Mouse (Mus musculus) layer of hippocampus, postnatal 14 days (tissue): Measurements from ENCODE around the gene Rbm17. TPM values are rescaled to one million over a fixed set of nuclear protein-coding genes. Genes with fewer than 3 reads are reported as not detected.

Source experiments
- DNase-seq, 2 experiments: peaks; one replicate each; pipeline ENCODE4 v3.0.0; 2021 to 2022; ENCODE audit warnings: low spot score in 2 of 2, mixed read lengths in 1 of 2
- total RNA-seq, 2 experiments: library from RNA; stranded (reverse); gene quantifications; 2 replicates each; pipeline ENCODE4 v1.2.3; 2021

The Rbm17 gene
- total RNA-seq, 2 experiments from 2014 or later: 77.1 to 84.6 TPM

- no peak for DNase-seq
Observed at GRCm38 (mm10) chr2:11597906-11598305, 6.0 kb downstream of the Rbm17 start.

- no peak for DNase-seq
Observed at GRCm38 (mm10) chr2:11596690-11597089, 7.3 kb downstream of the Rbm17 start.

- DNase-seq: no peak
Observed at GRCm38 (mm10) chr2:11587996-11588395, 16.0 kb downstream of the Rbm17 start.

DNA sequence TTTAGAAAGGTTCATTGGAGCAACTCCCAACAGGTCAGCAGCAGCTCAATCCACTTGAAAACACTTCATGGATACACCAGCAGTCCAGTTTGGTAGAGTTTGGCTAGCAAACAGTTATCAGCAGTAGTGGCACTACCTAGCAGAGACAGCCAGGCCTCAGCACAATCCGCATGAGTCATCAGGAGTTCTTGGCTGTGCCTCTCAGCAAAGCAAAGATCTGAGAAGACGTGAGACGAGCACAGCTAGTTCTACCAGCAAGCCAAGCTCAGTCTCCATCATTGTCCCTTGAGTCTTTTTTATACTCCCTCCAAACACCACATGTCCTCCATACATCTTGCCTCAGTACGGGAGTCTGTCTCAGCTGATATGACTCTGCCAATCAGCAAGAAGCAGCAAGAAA is 24.6 kb downstream of the Rbm17 start:
- no peak for DNase-seq

GRCm38 (mm10) chr2:11578187-11578586 is 25.8 kb downstream of the Rbm17 start:
- no peak for DNase-seq

GRCm38 (mm10) chr2:11573684-11574083 is 30.3 kb downstream of the Rbm17 start:
- DNase-seq: no peak

DNA sequence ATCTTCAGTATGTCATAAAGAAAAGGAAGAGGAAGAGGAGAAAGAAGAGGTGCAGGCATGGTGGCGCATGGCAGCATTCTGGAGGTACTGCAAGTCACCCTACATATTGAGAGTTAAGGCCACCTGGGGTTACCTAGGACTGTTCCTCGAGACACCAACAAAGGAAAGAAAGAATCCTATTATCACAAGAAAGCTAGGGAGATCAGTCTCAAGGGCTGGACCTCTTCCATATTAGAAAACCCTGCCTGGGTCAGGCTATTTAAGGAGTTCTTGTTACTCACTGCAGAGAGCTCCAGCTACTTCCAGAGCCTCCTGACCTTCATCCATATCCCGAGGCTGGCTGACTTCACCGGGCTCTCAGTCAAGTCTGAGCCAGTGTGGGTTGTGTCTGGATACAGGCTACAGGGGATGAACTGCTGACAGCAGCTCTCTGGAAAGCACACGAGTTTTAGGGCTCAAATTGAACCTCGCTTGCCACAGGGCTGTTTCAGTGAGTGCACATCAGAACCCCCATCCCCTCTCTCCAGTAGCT is 32.9 kb downstream of the Rbm17 start:
- DNase-seq: no peak

- no peak for DNase-seq
Observed at GRCm38 (mm10) chr2:11568471-11568870, 35.5 kb downstream of the Rbm17 start.

DNA sequence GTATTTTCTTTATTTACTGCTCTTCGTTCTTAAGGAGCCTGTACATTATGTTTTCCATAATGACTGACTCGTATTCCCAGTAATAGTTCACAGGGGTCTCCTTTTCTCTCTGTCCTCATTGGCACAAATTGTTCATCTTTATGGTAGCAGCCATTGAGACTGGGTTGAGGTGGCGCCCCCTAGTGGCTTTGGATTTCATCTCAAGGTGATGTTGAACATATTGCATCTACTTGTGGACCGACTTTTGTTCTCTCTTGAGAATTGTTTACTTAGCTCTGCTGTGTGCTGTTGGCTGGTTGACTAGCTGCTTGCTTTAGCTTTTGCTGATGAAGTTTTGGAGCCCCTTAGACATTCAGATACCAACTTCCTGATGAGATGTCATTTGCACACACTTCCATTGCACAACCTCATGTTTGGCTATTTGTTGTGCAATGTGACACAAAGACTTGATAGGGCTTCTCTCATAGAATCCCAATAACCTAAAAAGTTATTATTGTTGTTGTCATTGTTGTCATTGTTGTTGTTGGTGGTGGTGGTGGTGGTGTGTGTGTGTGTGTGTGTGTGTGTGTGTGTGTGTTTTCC is 36.1 kb downstream of the Rbm17 start:
- DNase-seq: no peak

DNA sequence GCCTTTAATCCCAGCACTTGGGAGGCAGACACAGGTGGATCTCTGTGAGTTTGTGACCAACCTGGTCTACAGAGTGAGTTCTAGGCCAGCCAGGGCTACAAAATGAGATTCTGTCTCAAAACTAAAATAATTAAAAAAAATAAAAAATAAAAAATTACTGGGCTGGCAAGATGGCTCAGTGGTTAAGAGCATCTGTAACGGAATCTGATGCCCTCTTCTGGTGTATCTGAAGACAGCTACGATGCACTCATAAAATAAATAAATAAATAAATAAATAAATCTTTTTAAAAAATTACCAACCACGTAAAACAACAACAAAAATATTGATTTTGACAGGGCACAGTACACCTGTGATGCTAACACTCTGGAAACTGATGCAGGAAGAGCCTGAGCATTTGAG is 37.1 kb downstream of the Rbm17 start:
- no peak for DNase-seq

- no peak for DNase-seq
Observed at GRCm38 (mm10) chr2:11566241-11566640, 37.7 kb downstream of the Rbm17 start.

DNA sequence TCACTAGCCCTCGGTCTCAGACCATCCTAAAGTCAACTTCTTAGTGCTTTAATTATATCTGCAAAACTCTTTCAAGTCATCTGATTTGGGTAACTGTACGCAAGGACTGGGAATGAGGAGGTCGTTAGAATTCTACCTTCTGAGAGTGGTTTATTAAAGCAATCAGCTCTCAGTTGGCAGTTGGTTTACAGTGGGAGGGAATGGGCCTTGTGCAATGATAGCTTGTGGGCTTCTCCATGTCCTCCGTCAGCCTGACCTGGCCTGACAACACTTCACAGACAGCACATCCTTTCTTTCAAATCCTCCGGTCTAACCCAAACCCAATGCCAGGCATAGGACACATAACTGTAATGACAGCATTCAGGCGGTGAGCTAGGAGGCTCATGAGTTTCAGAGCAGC is 39.2 kb downstream of the Rbm17 start:
- DNase-seq: no peak

DNA sequence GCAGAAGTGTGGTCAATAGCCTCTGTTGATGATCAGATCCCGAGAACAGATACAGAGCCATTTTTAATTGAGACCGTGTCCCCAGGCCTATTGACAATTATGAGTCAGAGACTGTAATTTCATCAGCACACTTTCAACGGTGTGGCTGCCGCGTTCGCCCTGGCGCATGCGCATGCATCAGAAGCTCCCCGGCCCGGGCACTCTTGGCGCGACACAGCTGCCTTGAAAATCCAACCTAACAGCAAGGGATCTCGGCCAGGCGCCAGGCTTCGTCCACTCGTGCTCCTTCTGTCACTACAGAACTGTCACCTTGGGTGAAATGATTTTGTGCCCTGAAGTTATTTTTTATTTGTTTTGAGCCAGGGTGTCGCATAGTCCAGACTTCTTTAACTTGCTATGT is 40.7 kb downstream of the Rbm17 start:
- no peak for DNase-seq

DNA sequence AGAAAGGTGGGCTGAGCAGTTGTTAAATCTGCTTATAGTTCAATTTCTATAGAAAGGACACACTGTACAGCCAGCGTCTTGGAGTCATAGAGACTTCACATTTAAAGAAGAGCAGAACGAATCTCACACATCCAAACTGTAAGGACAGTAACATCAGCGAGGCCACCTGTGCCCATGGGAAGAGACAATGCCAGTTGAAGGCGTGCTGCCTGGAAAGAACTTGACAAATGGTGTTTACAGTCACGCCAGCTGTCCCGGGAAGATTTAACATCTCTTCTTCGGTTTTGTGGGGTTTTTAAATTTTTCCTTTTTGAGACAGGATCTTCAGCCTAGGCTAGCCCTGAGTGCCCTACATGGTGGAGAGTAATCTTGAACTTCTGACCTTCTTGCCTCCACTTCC is 45.3 kb downstream of the Rbm17 start:
- peak; percentile 22 to 42 for DNase-seq

DNA sequence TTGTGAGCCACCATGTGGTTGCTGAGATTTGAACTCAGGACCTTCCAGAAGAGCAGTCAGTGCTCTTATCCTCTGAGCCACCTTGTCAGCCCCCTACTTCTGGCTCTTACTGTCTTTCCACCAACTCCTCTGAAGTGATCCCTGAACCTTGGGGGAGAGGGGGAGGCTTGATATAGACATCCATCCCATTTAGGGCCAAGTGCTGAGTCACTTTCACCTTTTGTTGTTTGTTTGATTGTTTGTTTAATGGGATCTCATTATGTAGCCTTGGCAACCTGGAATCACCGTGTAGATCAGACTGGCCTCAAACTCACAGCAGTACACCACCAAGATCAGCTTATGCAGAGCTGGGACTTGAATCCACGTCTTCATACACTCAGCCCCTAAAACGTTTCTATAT is 46.7 kb downstream of the Rbm17 start:
- no peak for DNase-seq

GRCm38 (mm10) chr2:11555316-11555715 is 48.6 kb downstream of the Rbm17 start:
- no peak for DNase-seq

- DNase-seq: peak; percentile 28 to 46
Observed at GRCm38 (mm10) chr2:11553471-11554400, 50.2 kb downstream of the Rbm17 start, which contains the start of gene Pfkfb3. TSS of gene Pfkfb3 (minus strand) at chr2:11554077.

DNA sequence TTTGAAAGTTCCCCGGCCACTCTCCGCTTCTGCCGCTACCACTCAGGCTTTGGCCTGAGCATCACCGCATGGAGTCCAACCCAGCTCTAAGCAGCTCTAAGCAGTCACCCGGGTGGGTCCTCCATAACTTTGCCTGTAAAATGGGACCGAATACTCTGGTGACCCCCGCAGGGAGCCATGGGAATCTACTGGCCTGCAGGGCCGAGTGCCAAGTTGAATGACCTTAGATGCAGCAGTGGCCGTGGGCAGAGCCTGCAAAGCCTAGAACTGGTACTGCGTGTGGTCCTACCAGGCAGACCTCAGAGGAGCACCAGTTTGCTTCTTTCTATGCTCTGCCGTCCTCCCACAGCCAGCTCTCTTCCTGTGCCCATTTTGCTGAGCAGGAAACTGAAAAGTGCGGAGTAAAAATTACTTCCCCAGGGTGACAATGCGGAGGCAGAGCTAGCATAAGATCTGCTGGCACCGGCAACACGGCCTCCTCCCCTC is 50.9 kb downstream of the Rbm17 start:
- no peak for DNase-seq

DNA sequence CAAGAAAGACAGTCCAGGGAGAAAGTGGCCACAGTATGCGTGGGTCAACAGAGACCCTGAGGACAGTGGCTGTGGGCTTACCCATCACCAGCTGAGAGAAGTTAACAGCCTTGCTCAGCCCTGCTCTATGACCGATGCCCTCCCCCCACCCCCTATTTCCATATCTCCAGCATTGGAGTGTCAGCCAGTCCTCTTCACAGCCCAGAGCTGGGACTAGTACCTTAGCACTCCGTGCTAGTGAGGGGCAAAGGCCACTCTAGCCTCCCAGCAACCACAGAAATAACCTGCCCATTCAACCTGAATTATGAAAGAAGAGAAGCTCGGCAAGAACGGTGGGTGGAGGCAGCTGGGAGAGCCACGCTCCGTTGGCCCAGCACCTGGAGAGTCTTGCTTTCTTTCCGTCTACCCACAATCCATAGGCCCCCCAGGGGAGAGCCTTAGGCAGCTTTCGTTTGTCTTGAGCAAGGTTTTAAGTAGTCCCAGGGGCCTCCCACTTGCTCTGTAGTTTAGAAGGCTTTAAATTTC is 51.6 kb downstream of the Rbm17 start:
- DNase-seq: no peak

DNA sequence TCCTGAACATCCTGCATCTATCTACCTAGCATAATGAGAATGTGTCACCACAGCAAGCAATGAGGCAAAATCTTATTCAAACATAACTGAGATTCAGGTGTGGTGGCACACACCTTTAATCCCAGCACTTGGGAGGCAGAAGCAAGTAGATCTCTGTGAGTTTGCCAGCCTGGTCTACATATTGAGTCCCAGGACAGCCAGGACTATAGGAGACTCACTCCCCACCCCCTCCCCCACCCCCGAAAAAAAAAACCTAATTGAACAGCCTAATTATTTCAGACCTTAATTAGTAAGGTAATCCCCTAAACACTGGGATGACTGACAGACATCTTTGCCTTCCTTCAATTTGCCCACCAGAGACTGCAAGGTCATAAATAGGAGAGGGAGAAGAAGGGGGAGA is 52.2 kb downstream of the Rbm17 start:
- DNase-seq: no peak

GRCm38 (mm10) chr2:11548508-11548907 is 55.4 kb downstream of the Rbm17 start:
- no peak for DNase-seq

DNA sequence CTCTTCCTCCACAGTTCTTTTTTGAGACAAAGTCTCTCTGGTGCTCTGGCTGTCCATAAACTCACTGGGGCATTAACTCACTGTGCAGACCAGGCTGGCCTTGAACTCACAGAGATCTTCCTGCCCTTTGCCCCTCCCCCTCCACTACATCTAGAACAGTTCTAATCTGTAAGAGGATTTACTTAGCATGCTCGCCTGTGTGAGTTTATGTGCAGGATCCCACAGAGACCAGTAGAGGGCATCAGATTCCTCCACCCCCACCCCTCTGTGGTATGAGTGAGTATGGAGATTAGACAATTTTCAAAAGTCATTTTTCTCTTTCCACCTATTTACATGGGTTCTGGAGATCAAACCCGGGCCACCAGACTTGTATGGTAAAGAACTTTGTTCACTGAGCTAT is 56.3 kb downstream of the Rbm17 start:
- DNase-seq: no peak
